Mouse (Mus musculus) hindbrain, embryonic 10.5 days (tissue): ENCODE data around the gene Hlcs. TPM values are rescaled to one million over a fixed set of nuclear protein-coding genes. Genes with fewer than 3 reads are reported as not detected.

Source experiments
- DNase-seq: peaks from one replicate; pipeline ENCODE4 v3.0.0-alpha.2; 2017; ENCODE audit warnings: low spot score
- H3K27ac ChIP-seq: fragments of 300-500 bp; sonication (generic); 2 replicates; pipeline ENCODE4 v1.5.1; 2016; ENCODE audit warnings: mild to moderate bottlenecking, moderate library complexity
- H3K27me3 ChIP-seq: fragments of 300-500 bp; sonication (generic); 2 replicates; pipeline ENCODE4 v1.6.1; 2016; ENCODE audit warnings: mild to moderate bottlenecking; ENCODE audit not compliant: poor library complexity, insufficient read depth, severe bottlenecking
- H3K36me3 ChIP-seq: fragments of 300-500 bp; sonication (generic); 2 replicates; pipeline ENCODE4 v1.6.1; 2016; ENCODE audit warnings: mild to moderate bottlenecking, moderate library complexity
- H3K4me1 ChIP-seq: fragments of 300-500 bp; sonication (generic); replicated peaks from 2 replicates; pipeline ENCODE4 v1.6.1; 2016; ENCODE audit warnings: mild to moderate bottlenecking
- H3K4me3 ChIP-seq: fragments of 300-500 bp; sonication (generic); 2 replicates; pipeline ENCODE4 v1.5.1; 2016; ENCODE audit warnings: mild to moderate bottlenecking, moderate library complexity
- H3K9me3 ChIP-seq: fragments of 300-500 bp; sonication (generic); 2 replicates; pipeline ENCODE4 v1.6.1; 2016; ENCODE audit warnings: mild to moderate bottlenecking, moderate library complexity
- WGBS: fragments of 180-500 bp; shearing (Covaris S2); methylation state at CpG from one replicate; pipeline ENCODE4 v1.1.7; 2016; 5-methylcytosine and 5-hydroxymethylcytosine counted together
- polyA plus RNA-seq: library from polyadenylated mRNA; unstranded; fragments of >200 nt; fragmentation: Nextera tagmentation; extraction: Ambion mirVana; gene quantifications from 2 replicates; pipeline ENCODE4 v1.2.1, GENCODE M21; 2016

The Hlcs gene
- polyA plus RNA-seq, 1 experiment from 2014 or later = 10.3 TPM

- peaks cover 29% of the 10 kb centered on the region for H3K4me1 ChIP-seq
- 3% methylated on average over 14 of the region's 14 CpGs for WGBS
These were observed 216.9 kb downstream of the Hlcs start for GRCm38 (mm10) chr16:94096479-94096878.

DNA sequence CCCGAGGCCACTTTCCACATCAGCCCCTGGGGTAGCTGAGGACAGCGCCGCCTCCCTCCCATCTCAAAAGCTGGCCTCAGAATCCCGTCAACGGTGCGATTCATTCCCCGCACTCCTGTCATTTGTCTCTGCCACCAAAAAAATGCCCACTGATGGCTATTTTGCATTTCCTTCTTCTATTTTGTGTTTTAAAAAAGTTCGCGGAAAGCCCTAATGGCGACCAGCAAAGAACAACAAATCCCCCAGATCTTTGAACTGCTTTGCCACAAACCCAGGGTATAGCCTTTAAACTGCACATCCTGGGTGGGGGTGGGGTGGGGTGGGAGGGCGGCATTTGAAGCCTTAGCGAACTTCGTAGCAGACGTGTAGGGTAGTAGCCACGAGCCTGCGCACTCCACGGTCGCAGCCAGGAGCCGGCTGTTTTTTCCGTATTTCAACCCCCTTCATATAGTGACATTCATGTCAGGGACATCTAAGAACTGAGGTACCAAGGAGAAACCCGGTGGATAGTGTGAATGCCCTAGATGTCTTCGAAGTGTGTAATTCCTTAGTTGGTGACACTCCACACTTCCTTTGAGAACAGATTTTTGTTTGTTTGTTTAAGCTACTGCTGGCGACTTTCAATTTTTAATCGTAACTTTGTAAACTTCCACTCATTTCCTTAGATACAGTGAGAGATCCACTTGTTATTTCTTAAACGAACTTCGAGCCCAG lies 218.1 kb downstream of the Hlcs start:
- Histone ChIP-seq H3K27me3 (peaks cover 100% of the 10 kb centered on the region), H3K36me3 (no peaks in the 10 kb centered on the region), H3K4me1 (peaks cover 29% of the 10 kb centered on the region), H3K27ac (no peak overlapping the region), H3K4me3 (no peak overlapping the region), H3K9me3 (no peaks in the 10 kb centered on the region)
- 1% methylated on average over 26 of the region's 26 CpGs for WGBS
- DNase-seq = peak; percentile 42

More at GRCm38 (mm10) chr16:94096479-94096878, 216.9 kb downstream of the Hlcs start:
- H3K4me3 ChIP-seq = no peak overlapping the region
- peak; percentile 30 for DNase-seq
- peaks cover 100% of the 10 kb centered on the region for H3K27me3 ChIP-seq
- H3K9me3 ChIP-seq = no peaks in the 10 kb centered on the region
- no peak overlapping the region for H3K27ac ChIP-seq
- H3K36me3 ChIP-seq = no peaks in the 10 kb centered on the region

GRCm38 (mm10) chr16:94094251-94095108 lies 218.9 kb downstream of the Hlcs start:
- no peaks in the 10 kb centered on the region for H3K9me3 ChIP-seq
- peaks cover 29% of the 10 kb centered on the region for H3K4me1 ChIP-seq
- H3K27me3 ChIP-seq = peaks cover 100% of the 10 kb centered on the region
- no peak overlapping the region for H3K27ac ChIP-seq
- DNase-seq = peak; percentile 58
- WGBS = under 1% methylated on average over 48 of the region's 48 CpGs
- H3K36me3 ChIP-seq = no peaks in the 10 kb centered on the region
- no peak overlapping the region for H3K4me3 ChIP-seq

- peak; percentile 59 for DNase-seq
- Histone ChIP-seq H3K27me3 (peaks cover 100% of the 10 kb centered on the region), H3K9me3 (no peaks in the 10 kb centered on the region), H3K27ac (no peak overlapping the region), H3K4me3 (no peak overlapping the region), H3K4me1 (peaks cover 29% of the 10 kb centered on the region), H3K36me3 (no peaks in the 10 kb centered on the region)
- WGBS = under 1% methylated on average over 24 of the region's 24 CpGs
These were observed 220.1 kb downstream of the Hlcs start for GRCm38 (mm10) chr16:94093151-94093863.

GRCm38 (mm10) chr16:94092511-94093150 lies 220.7 kb downstream of the Hlcs start:
- 2% methylated on average over 12 of the region's 12 CpGs for WGBS
- Histone ChIP-seq H3K4me3 (no peak overlapping the region), H3K36me3 (no peaks in the 10 kb centered on the region), H3K27ac (no peak overlapping the region), H3K27me3 (peaks cover 100% of the 10 kb centered on the region), H3K4me1 (peaks cover 22% of the 10 kb centered on the region), H3K9me3 (no peaks in the 10 kb centered on the region)
- DNase-seq = peak; percentile 33

- H3K36me3 ChIP-seq = no peaks in the 10 kb centered on the region
- 4% methylated on average over 14 of the region's 14 CpGs for WGBS
- no peak overlapping the region for H3K4me3 ChIP-seq
- H3K27ac ChIP-seq = no peak overlapping the region
- H3K9me3 ChIP-seq = no peaks in the 10 kb centered on the region
- H3K27me3 ChIP-seq = peaks cover 100% of the 10 kb centered on the region
- peak; percentile 31 for DNase-seq
- H3K4me1 ChIP-seq = peaks cover 32% of the 10 kb centered on the region
These were observed 224.3 kb downstream of the Hlcs start for GRCm38 (mm10) chr16:94088819-94089692.

DNA sequence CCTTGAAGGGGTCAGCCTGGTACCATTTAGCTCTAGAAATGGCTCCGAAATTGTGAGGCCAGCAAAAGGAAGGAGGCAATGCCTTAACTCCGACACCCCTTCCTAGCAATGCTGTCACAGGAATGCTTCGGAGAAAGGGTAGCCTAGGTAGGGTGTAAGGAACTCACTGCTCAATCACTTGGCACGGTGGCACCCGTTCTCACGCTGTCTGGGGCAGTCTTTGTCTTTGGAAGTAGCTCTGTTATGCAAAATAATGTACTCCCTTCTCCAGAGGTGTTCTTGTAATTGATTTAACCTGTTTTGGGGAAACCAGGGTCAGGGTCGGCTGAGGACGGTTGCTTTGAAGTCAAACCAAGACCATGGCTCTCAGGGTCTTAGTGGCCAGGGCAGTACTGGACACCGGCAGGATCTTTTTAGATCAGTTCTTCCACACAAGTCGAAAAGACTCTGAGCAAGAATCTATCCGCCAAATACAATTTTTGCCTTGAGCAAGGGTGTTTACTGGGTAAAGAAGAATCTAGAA lies 225.1 kb downstream of the Hlcs start:
- peak; percentile 38 for DNase-seq
- Histone ChIP-seq H3K4me3 (no peak overlapping the region), H3K36me3 (no peaks in the 10 kb centered on the region), H3K9me3 (no peaks in the 10 kb centered on the region), H3K27ac (no peak overlapping the region), H3K27me3 (peaks cover 100% of the 10 kb centered on the region), H3K4me1 (peaks cover 31% of the 10 kb centered on the region)
- 3% methylated on average over 11 of the region's 11 CpGs for WGBS

DNA sequence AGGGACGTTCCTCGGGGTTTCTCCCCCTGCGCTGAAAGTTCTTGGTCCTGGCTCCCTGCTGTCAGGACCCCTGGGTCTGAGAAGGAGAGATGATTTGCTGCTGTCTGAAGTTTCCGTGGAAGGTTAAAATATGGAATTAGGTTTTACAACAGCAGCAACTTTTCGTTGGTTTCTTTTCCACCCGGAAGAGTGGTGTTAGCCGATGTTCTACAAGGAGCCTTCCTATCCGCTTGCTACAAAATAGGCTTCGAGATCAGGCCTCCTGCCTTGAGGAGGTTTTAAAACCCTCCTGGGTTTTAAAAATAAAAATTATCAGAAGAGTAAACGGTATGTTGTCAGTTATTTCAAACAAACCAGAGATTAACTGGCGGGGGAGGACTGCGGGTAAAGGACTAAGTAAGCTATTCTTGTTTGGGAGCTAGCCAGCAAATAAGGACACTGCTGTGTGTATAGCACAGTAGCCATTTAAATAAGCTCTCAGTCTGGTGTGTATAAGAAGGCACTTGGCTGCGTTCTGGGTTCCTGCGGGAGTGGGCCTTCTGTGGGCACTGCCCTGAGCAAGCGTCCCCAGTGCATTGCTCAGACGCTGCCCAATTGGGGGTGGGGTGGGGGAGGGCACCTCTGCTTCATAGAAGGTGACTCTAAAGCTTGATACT lies 225.7 kb downstream of the Hlcs start:
- H3K9me3 ChIP-seq = no peaks in the 10 kb centered on the region
- DNase-seq = no peak
- peaks cover 100% of the 10 kb centered on the region for H3K27me3 ChIP-seq
- H3K27ac ChIP-seq = no peak overlapping the region
- H3K4me3 ChIP-seq = peak overlapping the region; percentile 3; the same call in 1 of the 2 replicates
- peaks cover 30% of the 10 kb centered on the region for H3K4me1 ChIP-seq
- no peaks in the 10 kb centered on the region for H3K36me3 ChIP-seq
- 2% methylated on average over 16 of the region's 16 CpGs for WGBS

GRCm38 (mm10) chr16:94086701-94087569 lies 226.4 kb downstream of the Hlcs start:
- Histone ChIP-seq H3K4me3 (peak overlapping the region; percentile 3; the same call in 1 of the 2 replicates), H3K27me3 (peaks cover 100% of the 10 kb centered on the region), H3K9me3 (no peaks in the 10 kb centered on the region), H3K4me1 (peaks cover 30% of the 10 kb centered on the region), H3K27ac (no peak overlapping the region), H3K36me3 (no peaks in the 10 kb centered on the region)
- DNase-seq = peak; percentile 65
- WGBS = 1% methylated on average over 50 of the region's 50 CpGs

- Histone ChIP-seq H3K4me3 (peak overlapping the region; percentile 47), H3K36me3 (no peaks in the 10 kb centered on the region), H3K27me3 (peaks cover 100% of the 10 kb centered on the region), H3K4me1 (peaks cover 30% of the 10 kb centered on the region), H3K9me3 (no peaks in the 10 kb centered on the region), H3K27ac (no peak overlapping the region)
- under 1% methylated on average over 57 of the region's 57 CpGs for WGBS
- peak; percentile 65 for DNase-seq
These were observed 227.6 kb downstream of the Hlcs start for GRCm38 (mm10) chr16:94085603-94086285.
